Mouse (Mus musculus) lung, postnatal 0 days (tissue): ENCODE results near the gene Cul5.

Experiments
- CTCF ChIP-seq: IDR thresholded peaks from 2 replicates; pipeline ENCODE4 v1.5.1; 2016; ENCODE audit warnings: antibody characterized with exemption, mild to moderate bottlenecking
- EP300 ChIP-seq: IDR thresholded peaks from 2 replicates; pipeline ENCODE4 v1.6.1; 2016; ENCODE audit warnings: antibody characterized with exemption, mild to moderate bottlenecking, control low read depth

GRCm38 (mm10) chr9:53575721-53576120 lies 94.1 kb downstream of the Cul5 start:
- no peak for TF ChIP-seq CTCF
- no peak for TF ChIP-seq EP300
